Mouse (Mus musculus) liver, embryonic 14.5 days (tissue): ENCODE results near the gene 1600012H06Rik. TPM values are rescaled to one million over a fixed set of nuclear protein-coding genes. Genes with fewer than 3 reads are reported as not detected.
"Not testable (repeated sequence)": the region's sequence is repeated elsewhere in the genome, so short reads cannot be mapped to it uniquely, and the experiment has no call there.

Source experiments
- ATAC-seq: fragments of 200-750 bp; cut with Nextera tagmentation; 2 replicates; pipeline ENCODE4 v1.8.0; 2017; ENCODE audit warnings: moderate number of reproducible peaks, mild to moderate bottlenecking, moderate library complexity; ENCODE audit not compliant: insufficient read depth
- DNase-seq, 3 experiments: peaks; one replicate each; pipeline ENCODE4 v3.0.0-alpha.2; 2012 to 2013; ENCODE audit warnings: low read depth in 3 of 3, low spot score in 3 of 3
- H3K27ac ChIP-seq: fragments of 300-500 bp; sonication (generic); 2 replicates; pipeline ENCODE4 v1.5.1; 2014; ENCODE audit warnings: moderate library complexity, mild to moderate bottlenecking, control low read depth, inconsistent platforms
- H3K27me3 ChIP-seq: fragments of 300-500 bp; sonication (generic); 2 replicates; pipeline ENCODE4 v1.6.1; 2014; ENCODE audit warnings: mild to moderate bottlenecking, low read length, moderate library complexity; ENCODE audit not compliant: control insufficient read depth, insufficient read depth
- H3K36me3 ChIP-seq: fragments of 300-500 bp; sonication (generic); replicated peaks from 2 replicates; pipeline ENCODE4 v1.6.1; 2014; ENCODE audit warnings: low read depth; ENCODE audit not compliant: control insufficient read depth, insufficient read depth
- H3K4me1 ChIP-seq, 2 experiments: fragments of 200-500 bp in 1 of 2; fragments of 300-500 bp in 1 of 2; sonication (generic) in 1 of 2; replicated peaks; 2 replicates each; pipeline ENCODE4 v1.6.1; 2012 to 2014; ENCODE audit warnings: antibody characterized with exemption in 1 of 2, inconsistent platforms in 1 of 2, low read length in 1 of 2; ENCODE audit not compliant: control insufficient read depth in 2 of 2, insufficient read depth in 2 of 2
- H3K4me2 ChIP-seq: fragments of 300-500 bp; sonication (generic); 2 replicates; pipeline ENCODE4 v1.6.1; 2014; ENCODE audit warnings: low read depth, mild to moderate bottlenecking, control low read depth, moderate library complexity
- H3K4me3 ChIP-seq, 2 experiments: fragments of 200-500 bp in 1 of 2; fragments of 300-500 bp in 1 of 2; sonication (generic) in 1 of 2; 2 replicates each; pipeline ENCODE4 v1.5.1; 2012 to 2014; ENCODE audit warnings: low read depth in 2 of 2, low read length in 2 of 2, mild to moderate bottlenecking in 2 of 2, control low read depth in 1 of 2, inconsistent platforms in 1 of 2, moderate library complexity in 1 of 2; ENCODE audit not compliant: insufficient read depth in 1 of 2
- H3K9ac ChIP-seq: fragments of 300-500 bp; sonication (generic); replicated peaks from 2 replicates; pipeline ENCODE4 v1.6.1; 2014; ENCODE audit warnings: mild to moderate bottlenecking, control low read depth, moderate library complexity
- H3K9me3 ChIP-seq: fragments of 300-500 bp; sonication (generic); 2 replicates; pipeline ENCODE4 v1.6.1; 2016; ENCODE audit warnings: low read length, mixed read lengths; ENCODE audit not compliant: control insufficient read depth
- CTCF ChIP-seq: IDR thresholded peaks from 2 replicates; pipeline ENCODE4 v1.5.1; 2016; ENCODE audit warnings: antibody characterized with exemption, low read depth, control low read depth
- EP300 ChIP-seq: IDR thresholded peaks from 2 replicates; pipeline ENCODE4 v1.6.1; 2016; ENCODE audit warnings: antibody characterized with exemption, low read depth
- WGBS: fragments of 180-500 bp; shearing (Covaris S2); extraction: QIAGEN DNeasy Blood & Tissue Kit; methylation state at CpG from one replicate; pipeline ENCODE4 v1.1.7; 2014; ENCODE audit not compliant: insufficient replicate concordance; 5-methylcytosine and 5-hydroxymethylcytosine counted together
- polyA plus RNA-seq, 2 experiments: library from polyadenylated mRNA; depleted of rRNA in 1 of 2; stranded (reverse) in 1 of 2; unstranded in 1 of 2; fragments of >200 nt; fragmentation: Nextera tagmentation in 1 of 2; extraction: Ambion mirVana in 1 of 2; gene quantifications; 2 replicates each; pipeline versions ENCODE4 v1.2.1 to v1.2.3; 2012 to 2014

Gene 1600012H06Rik
- polyA plus RNA-seq, 2 experiments, result 6.4 to 11.2 TPM

DNA sequence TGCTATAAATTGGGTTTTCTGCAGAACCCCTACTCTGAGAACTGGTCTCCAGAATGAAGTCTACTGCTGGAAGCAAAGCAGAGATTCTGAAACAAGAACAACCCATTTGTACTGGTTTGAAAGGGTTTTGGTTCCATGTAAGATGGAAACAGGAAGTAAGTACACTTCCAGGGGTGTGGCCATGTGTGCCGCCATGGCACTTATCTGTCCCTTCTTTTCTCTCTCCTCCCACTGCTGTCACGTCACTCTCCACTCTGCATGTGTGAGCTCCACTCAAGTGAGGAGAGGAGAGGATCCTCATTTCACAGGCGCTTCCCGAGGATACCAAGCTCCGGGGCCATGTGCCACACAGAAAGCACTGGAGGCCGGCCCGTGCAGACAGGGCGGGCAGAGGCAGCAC lies 10.5 kb downstream of the 1600012H06Rik start:
- peak in 1 of 3 experiments; percentile 32 for DNase-seq
- Histone ChIP-seq H3K27ac (no peak overlapping the region; the same call in 1 of the 2 replicates), H3K36me3 (peaks cover 67% of the 10 kb centered on the region), H3K9me3 (no peaks in the 10 kb centered on the region), H3K9ac (no peak overlapping the region), H3K27me3 (no peaks in the 10 kb centered on the region), H3K4me1 (peaks cover 3 to 7% of the 10 kb centered on the region in 2 experiments), H3K4me3 (no peak overlapping the region), H3K4me2 (no peak overlapping the region)
- peak; percentile 63; the same call in 1 of the 2 replicates for ATAC-seq
- 70% methylated on average over 8 of the region's 8 CpGs for WGBS
- TF ChIP-seq CTCF (no peak), EP300 (no peak)

DNA sequence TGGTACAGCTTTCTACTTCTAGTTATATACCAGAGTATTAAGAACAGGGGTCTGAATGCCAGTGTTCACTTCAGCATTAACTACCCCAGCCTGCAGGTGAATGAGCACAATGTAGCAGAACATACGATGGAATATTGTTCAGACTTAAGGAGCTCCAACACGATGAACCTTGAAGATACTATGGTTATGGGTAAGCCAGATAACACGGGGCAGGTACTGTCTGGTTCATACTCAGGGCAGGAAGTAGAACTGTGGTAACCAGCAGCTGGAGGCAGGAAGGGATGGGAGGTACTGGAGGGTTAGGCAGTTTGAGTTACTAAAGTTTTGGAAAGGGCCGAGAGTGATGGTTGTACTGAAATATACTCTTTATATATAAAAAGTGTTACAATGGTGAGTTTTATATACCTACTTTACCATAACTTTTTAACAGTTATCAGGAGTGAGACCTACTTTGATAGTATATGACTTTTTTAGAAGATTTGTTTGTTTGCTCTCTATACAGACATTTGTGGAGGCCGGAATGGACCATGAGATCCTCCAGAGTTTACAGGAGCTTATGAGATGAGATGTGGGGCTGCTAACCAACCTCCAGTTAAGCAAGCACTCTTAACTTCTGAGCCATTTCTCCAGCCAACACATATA lies 15.8 kb downstream of the 1600012H06Rik start:
- ATAC-seq (no peak), DNase-seq (no peak)
- Histone ChIP-seq H3K36me3 (peaks cover 33% of the 10 kb centered on the region), H3K27me3 (no peaks in the 10 kb centered on the region), H3K9ac (peak overlapping the region; percentile 53), H3K4me2 (peak overlapping the region; percentile 80), H3K4me3 (peak overlapping the region in 1 of 2 experiments; percentile 20; a peak in 3 of 4 replicates), H3K9me3 (no peaks in the 10 kb centered on the region), H3K4me1 (peaks cover 10 to 11% of the 10 kb centered on the region in 2 experiments), H3K27ac (no peak overlapping the region; the same call in 1 of the 2 replicates)
- TF ChIP-seq CTCF (no peak), EP300 (0 out of 2 replicates have a peak, but pooled peaks have one; percentile 13)
- 29% methylated on average over 5 of the region's 5 CpGs for WGBS

DNA sequence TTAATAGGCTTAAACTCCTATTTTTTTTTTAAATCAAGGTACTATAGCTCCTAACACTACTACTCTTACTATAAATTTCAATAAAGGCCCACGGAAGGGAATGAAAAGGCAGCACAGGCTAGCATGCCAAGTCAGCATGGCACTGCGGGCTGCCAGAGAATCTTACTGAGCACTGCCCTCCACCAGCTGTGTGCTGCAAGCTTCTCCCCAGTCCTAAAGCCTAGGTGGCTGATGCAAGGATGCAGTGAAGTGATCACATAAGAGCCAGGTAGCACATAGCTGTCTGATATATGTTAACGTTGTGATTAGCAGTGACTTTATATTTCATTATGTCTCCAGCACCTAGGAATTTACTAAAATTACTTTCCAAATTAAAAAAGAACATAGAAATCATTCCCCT lies 17.0 kb downstream of the 1600012H06Rik start:
- H3K9me3 ChIP-seq, result no peaks in the 10 kb centered on the region
- DNase-seq (peak in 2 of 3 experiments; percentile 32 to 45), ATAC-seq (no peak)
- peak overlapping the region; percentile 71 to 80 for H3K4me3 ChIP-seq
- H3K4me1 ChIP-seq, result peaks cover 10 to 11% of the 10 kb centered on the region in 2 experiments
- TF ChIP-seq EP300 (no peak), CTCF (no peak)
- peak overlapping the region; percentile 62 for H3K9ac ChIP-seq
- 26% methylated on average over 3 of the region's 3 CpGs for WGBS
- H3K4me2 ChIP-seq, result peak overlapping the region; percentile 80
- no peaks in the 10 kb centered on the region for H3K27me3 ChIP-seq
- H3K36me3 ChIP-seq, result peaks cover 23% of the 10 kb centered on the region
- H3K27ac ChIP-seq, result no peak overlapping the region

DNA sequence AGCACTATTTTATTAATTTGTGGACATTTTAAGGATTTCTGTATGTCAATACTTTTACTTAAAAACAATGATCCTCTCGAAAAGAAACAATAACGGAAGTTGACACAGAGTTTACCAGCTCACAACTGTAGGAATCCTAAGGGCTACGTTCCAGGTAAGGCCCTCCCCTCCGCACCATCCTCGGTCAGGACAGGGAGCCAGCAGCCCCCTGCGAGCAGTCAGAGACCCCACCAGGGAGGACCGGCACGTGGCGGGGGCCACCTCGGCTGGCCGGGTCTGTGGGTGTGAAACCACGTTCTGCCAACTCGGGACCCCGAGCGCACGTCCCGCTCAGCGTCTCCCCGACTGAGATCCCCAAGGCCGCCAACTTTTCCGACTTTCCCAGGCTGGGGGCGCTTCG lies 17.5 kb downstream of the 1600012H06Rik start:
- Histone ChIP-seq H3K4me3 (peak overlapping the region; percentile 71 to 80), H3K27me3 (no peaks in the 10 kb centered on the region), H3K4me2 (peak overlapping the region; percentile 80), H3K9me3 (no peaks in the 10 kb centered on the region), H3K27ac (peak overlapping the region; percentile 71), H3K9ac (peak overlapping the region; percentile 98), H3K36me3 (peaks cover 23% of the 10 kb centered on the region), H3K4me1 (peaks cover 10 to 11% of the 10 kb centered on the region in 2 experiments)
- no peak for TF ChIP-seq CTCF
- TF ChIP-seq EP300, result no peak
- peak; percentile 25 for ATAC-seq
- DNase-seq, result no peak
- 2% methylated on average over 17 of the region's 23 CpGs for WGBS

DNA sequence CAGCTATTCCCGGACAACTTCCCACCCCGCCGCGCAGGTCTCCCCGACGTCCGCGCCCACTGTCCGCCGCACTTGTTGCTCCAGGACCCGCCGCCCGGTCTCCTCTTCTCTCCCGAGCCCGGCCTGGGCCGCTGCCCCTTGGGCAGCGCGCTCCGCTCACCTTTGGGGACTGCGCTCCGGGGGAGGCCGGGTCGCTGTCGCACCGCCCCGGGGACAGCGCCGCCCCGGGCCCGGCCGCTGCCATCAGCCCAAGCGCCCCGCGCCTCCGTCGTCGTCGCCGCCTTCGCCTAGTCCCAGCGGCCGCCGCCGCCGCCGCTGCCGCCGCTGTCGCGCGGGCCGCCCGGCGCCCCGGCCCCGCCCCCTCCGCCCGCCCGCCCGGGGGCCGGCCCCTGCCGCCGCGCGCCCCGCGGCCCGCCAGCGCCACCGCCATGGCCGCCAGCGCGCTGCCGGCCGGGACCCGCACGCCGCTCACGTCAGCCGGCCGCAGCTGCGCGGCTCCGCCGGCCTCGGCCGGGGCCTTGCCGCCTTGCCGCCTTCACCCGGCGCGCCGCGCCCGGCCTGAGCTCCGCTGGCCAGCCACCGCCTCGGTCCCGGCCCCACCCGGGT lies 18.1 kb downstream of the 1600012H06Rik start, which contains the start of gene Phf10:
Gene Phf10 (minus strand): TSS at position 323 of the 606 bp plus-strand sequence.
- Histone ChIP-seq H3K36me3 (peaks cover 23% of the 10 kb centered on the region), H3K4me2 (peak within 1 kb of the TSS; percentile 80), H3K4me1 (peaks cover 10 to 11% of the 10 kb centered on the region in 2 experiments), H3K27ac (peak within 1 kb of the TSS; percentile 73), H3K9ac (peak within 1 kb of the TSS; percentile 98), H3K4me3 (peak within 1 kb of the TSS; percentile 71 to 80)
- not testable (repeated sequence) for DNase-seq, H3K27me3 ChIP-seq, H3K9me3 ChIP-seq
- 0% methylated on average over 35 of the region's 100 CpGs for WGBS
- ATAC-seq, result peak; percentile 74

DNA sequence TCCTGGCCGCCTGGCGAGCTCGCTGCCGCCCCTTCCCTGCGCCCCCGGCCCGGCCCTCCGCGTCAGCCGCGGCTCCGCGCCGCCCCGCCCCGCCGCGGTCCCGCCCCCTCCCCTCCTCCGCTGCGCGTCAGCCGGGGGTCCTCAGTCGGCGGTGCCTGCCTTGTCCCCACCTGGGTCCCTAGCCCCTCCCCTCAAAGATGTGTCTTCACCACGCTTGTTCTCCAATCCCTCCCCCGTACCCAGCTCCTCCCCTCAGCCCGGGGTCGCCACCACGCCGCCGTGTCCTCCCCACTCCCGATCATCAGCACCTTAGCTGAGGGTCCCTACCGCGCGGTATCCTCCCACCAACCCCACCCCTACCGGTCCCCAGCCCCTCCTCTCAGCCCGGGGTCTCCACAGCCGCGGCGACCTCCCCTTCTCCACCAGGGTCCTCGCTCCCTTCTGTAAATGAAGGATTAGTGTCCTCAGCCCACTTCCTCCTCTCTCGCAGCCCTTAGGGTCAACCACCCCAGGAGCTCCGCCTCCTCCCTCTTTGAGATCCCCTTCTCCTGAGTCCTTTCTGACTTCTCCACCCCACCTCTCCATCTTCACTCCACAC lies 18.7 kb downstream of the 1600012H06Rik start:
- ATAC-seq, result peak; percentile 64
- not testable (repeated sequence) for H3K27me3 ChIP-seq, H3K4me2 ChIP-seq, H3K9me3 ChIP-seq, H3K4me3 ChIP-seq, H3K27ac ChIP-seq, H3K9ac ChIP-seq, DNase-seq
- Histone ChIP-seq H3K36me3 (peaks cover 17% of the 10 kb centered on the region), H3K4me1 (peaks cover 10 to 11% of the 10 kb centered on the region in 2 experiments)
- no CpG with 5 or more reads among the region's 44 CpGs for WGBS

DNA sequence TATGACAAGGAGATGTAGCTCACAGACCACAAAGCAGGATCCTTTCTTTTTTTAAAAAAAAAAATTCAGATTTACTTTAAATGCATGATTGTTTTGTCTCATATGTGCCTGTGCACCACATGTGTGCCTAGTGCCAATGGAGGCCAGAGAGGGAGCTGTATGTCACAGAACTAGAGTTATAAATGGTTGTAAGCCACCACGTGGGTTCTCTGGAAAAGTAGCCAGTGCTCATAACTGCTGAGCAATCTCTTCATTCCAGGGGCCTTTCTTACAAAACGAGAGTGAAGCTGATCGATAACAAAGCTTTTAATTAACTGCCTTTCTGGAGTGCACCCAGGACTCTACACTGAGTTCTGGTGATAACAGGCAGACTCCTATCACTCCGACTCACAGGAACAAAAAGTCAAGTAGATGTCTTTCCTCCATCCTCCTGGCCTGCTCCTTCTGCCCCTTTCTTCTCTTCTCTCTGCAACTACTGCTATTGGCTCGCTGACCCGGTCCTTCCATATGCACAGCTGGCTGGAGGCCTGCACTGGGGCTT lies 25.5 kb downstream of the 1600012H06Rik start:
- H3K4me2 ChIP-seq, H3K27ac ChIP-seq, H3K4me3 ChIP-seq, H3K27me3 ChIP-seq, H3K36me3 ChIP-seq, H3K4me1 ChIP-seq, H3K9ac ChIP-seq, DNase-seq, H3K9me3 ChIP-seq: not testable (repeated sequence)
- peak; percentile 83 for ATAC-seq
- no CpG with 5 or more reads among the region's 6 CpGs for WGBS
